Mouse (Mus musculus): ENCODE data around the gene Fxyd4. TPM values are rescaled to one million over a fixed set of nuclear protein-coding genes. Genes with fewer than 3 reads are reported as not detected.

Gene Fxyd4
- polyA plus RNA-seq (2016; fragmentation: Nextera tagmentation; extraction: Ambion mirVana): 0.72 and 0.73 TPM in 2 replicates

GRCm38 (mm10) chr6:117937222-117937932 is at the start of gene Fxyd4:
Gene Fxyd4 (minus strand): TSS chr6:117937692.
- Histone ChIP-seq H3K9me3 (replicated peaks) (no peaks in the 10 kb centered on the region), H3K4me3 (no peak within 1 kb of the TSS), H3K27ac (no peak within 1 kb of the TSS), H3K9ac (no peak within 1 kb of the TSS), H3K36me3 (no peaks in the 10 kb centered on the region), H3K4me2 (no peak within 1 kb of the TSS), H3K27me3 (replicated peaks) (no peaks in the 10 kb centered on the region), H3K4me1 (peaks cover 2% of the 10 kb centered on the region; the same call in 1 of the 2 replicates)
- WGBS (ENCODE audit: insufficient replicate concordance): 55% methylated on average over 10 of the region's 10 CpGs
- ATAC-seq: no peak

GRCm38 (mm10) chr6:117987173-117987572 is 49.7 kb upstream of the Fxyd4 start:
- no peak overlapping the region for H3K27ac ChIP-seq
- no peak overlapping the region for H3K9ac ChIP-seq
- no peak overlapping the region for H3K4me2 ChIP-seq
- no peaks in the 10 kb centered on the region for H3K36me3 ChIP-seq
- ATAC-seq: no peak
- H3K9me3 ChIP-seq (replicated peaks): no peaks in the 10 kb centered on the region
- H3K27me3 ChIP-seq (replicated peaks): no peaks in the 10 kb centered on the region; the same call in 1 of the 2 replicates
- 40% methylated on average over 5 of the region's 5 CpGs for WGBS (ENCODE audit: insufficient replicate concordance)
- no peak overlapping the region for H3K4me3 ChIP-seq
- no peaks in the 10 kb centered on the region for H3K4me1 ChIP-seq

- H3K27ac ChIP-seq: no peak overlapping the region
- H3K36me3 ChIP-seq: no peaks in the 10 kb centered on the region
- no peaks in the 10 kb centered on the region for H3K27me3 ChIP-seq (replicated peaks)
- H3K9ac ChIP-seq: no peak overlapping the region
- no peak overlapping the region for H3K4me3 ChIP-seq
- no peak for ATAC-seq
- H3K4me1 ChIP-seq: no peaks in the 10 kb centered on the region
- H3K4me2 ChIP-seq: no peak overlapping the region
- H3K9me3 ChIP-seq (replicated peaks): peaks cover 10% of the 10 kb centered on the region
- whole genome bisulfite sequencing (ENCODE audit: insufficient replicate concordance): 30% methylated on average over 9 of the region's 9 CpGs
Measured at GRCm38 (mm10) chr6:117966729-117967128, 29.2 kb upstream of the Fxyd4 start.

GRCm38 (mm10) chr6:117963201-117963600 is 25.7 kb upstream of the Fxyd4 start:
- Histone ChIP-seq H3K4me3 (no peak overlapping the region), H3K27me3 (replicated peaks) (no peaks in the 10 kb centered on the region), H3K9ac (no peak overlapping the region), H3K4me2 (no peak overlapping the region), H3K9me3 (replicated peaks) (peaks cover 10% of the 10 kb centered on the region), H3K36me3 (no peaks in the 10 kb centered on the region), H3K27ac (no peak overlapping the region), H3K4me1 (no peaks in the 10 kb centered on the region)
- no peak for ATAC-seq
- 59% methylated on average over 3 of the region's 3 CpGs for WGBS (ENCODE audit: insufficient replicate concordance)

GRCm38 (mm10) chr6:117956851-117957501 is 19.5 kb upstream of the Fxyd4 start:
- H3K27ac ChIP-seq: no peak overlapping the region
- H3K27me3 ChIP-seq (replicated peaks): no peaks in the 10 kb centered on the region
- H3K9ac ChIP-seq: no peak overlapping the region
- no peak overlapping the region for H3K4me3 ChIP-seq
- no peak for ATAC-seq
- peak overlapping the region; percentile 28; the same call in 1 of the 2 replicates for H3K4me2 ChIP-seq
- H3K36me3 ChIP-seq: no peaks in the 10 kb centered on the region
- no peaks in the 10 kb centered on the region for H3K9me3 ChIP-seq (replicated peaks)
- H3K4me1 ChIP-seq: peaks cover 9% of the 10 kb centered on the region
- 18% methylated on average over 14 of the region's 14 CpGs for WGBS (ENCODE audit: insufficient replicate concordance)

GRCm38 (mm10) chr6:117956161-117956560 is 18.7 kb upstream of the Fxyd4 start:
- Histone ChIP-seq H3K27me3 (replicated peaks) (no peaks in the 10 kb centered on the region), H3K4me1 (peaks cover 9% of the 10 kb centered on the region), H3K4me3 (no peak overlapping the region), H3K9ac (no peak overlapping the region), H3K27ac (no peak overlapping the region), H3K4me2 (no peak overlapping the region), H3K9me3 (replicated peaks) (no peaks in the 10 kb centered on the region), H3K36me3 (no peaks in the 10 kb centered on the region)
- WGBS (ENCODE audit: insufficient replicate concordance): 60% methylated on average over 6 of the region's 6 CpGs
- no peak for ATAC-seq

GRCm38 (mm10) chr6:117952330-117952729 is 14.8 kb upstream of the Fxyd4 start:
- H3K9ac ChIP-seq: no peak overlapping the region
- no peaks in the 10 kb centered on the region for H3K9me3 ChIP-seq (replicated peaks)
- no peak overlapping the region for H3K4me2 ChIP-seq
- peaks cover 8% of the 10 kb centered on the region for H3K4me1 ChIP-seq
- no peaks in the 10 kb centered on the region for H3K27me3 ChIP-seq (replicated peaks)
- WGBS (ENCODE audit: insufficient replicate concordance): 56% methylated on average over 4 of the region's 4 CpGs
- no peak overlapping the region for H3K4me3 ChIP-seq
- no peak for ATAC-seq
- no peak overlapping the region for H3K27ac ChIP-seq
- H3K36me3 ChIP-seq: no peaks in the 10 kb centered on the region

GRCm38 (mm10) chr6:117943899-117944298 is 6.4 kb upstream of the Fxyd4 start:
- Histone ChIP-seq H3K4me3 (no peak overlapping the region), H3K27ac (no peak overlapping the region), H3K36me3 (no peaks in the 10 kb centered on the region), H3K9ac (no peak overlapping the region), H3K27me3 (replicated peaks) (no peaks in the 10 kb centered on the region), H3K4me2 (no peak overlapping the region), H3K4me1 (no peaks in the 10 kb centered on the region), H3K9me3 (replicated peaks) (no peaks in the 10 kb centered on the region)
- 65% methylated on average over 2 of the region's 2 CpGs for WGBS (ENCODE audit: insufficient replicate concordance)
- no peak for ATAC-seq

GRCm38 (mm10) chr6:117942769-117943168 is 5.3 kb upstream of the Fxyd4 start:
- Histone ChIP-seq H3K4me2 (no peak overlapping the region), H3K36me3 (no peaks in the 10 kb centered on the region), H3K4me3 (no peak overlapping the region), H3K9me3 (replicated peaks) (no peaks in the 10 kb centered on the region), H3K9ac (no peak overlapping the region), H3K27me3 (replicated peaks) (no peaks in the 10 kb centered on the region), H3K4me1 (no peaks in the 10 kb centered on the region), H3K27ac (no peak overlapping the region)
- 71% methylated on average over 10 of the region's 10 CpGs for WGBS (ENCODE audit: insufficient replicate concordance)
- no peak for ATAC-seq

GRCm38 (mm10) chr6:117938951-117939350 is 1.5 kb upstream of the Fxyd4 start:
- H3K9me3 ChIP-seq (replicated peaks): no peaks in the 10 kb centered on the region
- no peak overlapping the region for H3K4me3 ChIP-seq
- no peaks in the 10 kb centered on the region for H3K27me3 ChIP-seq (replicated peaks)
- WGBS (ENCODE audit: insufficient replicate concordance): 78% methylated on average over 10 of the region's 10 CpGs
- H3K4me1 ChIP-seq: no peaks in the 10 kb centered on the region
- no peak overlapping the region for H3K4me2 ChIP-seq
- ATAC-seq: no peak
- no peak overlapping the region for H3K27ac ChIP-seq
- no peaks in the 10 kb centered on the region for H3K36me3 ChIP-seq
- no peak overlapping the region for H3K9ac ChIP-seq

GRCm38 (mm10) chr6:117935681-117936612 is 1.5 kb downstream of the Fxyd4 start:
- H3K27me3 ChIP-seq (replicated peaks): no peaks in the 10 kb centered on the region
- ATAC-seq: no peak
- H3K4me3 ChIP-seq: no peak overlapping the region
- H3K9ac ChIP-seq: no peak overlapping the region
- H3K9me3 ChIP-seq (replicated peaks): no peaks in the 10 kb centered on the region
- H3K4me2 ChIP-seq: no peak overlapping the region
- H3K27ac ChIP-seq: no peak overlapping the region
- H3K36me3 ChIP-seq: no peaks in the 10 kb centered on the region
- 54% methylated on average over 14 of the region's 14 CpGs for WGBS (ENCODE audit: insufficient replicate concordance)
- peaks cover 9% of the 10 kb centered on the region; the same call in 1 of the 2 replicates for H3K4me1 ChIP-seq

- Histone ChIP-seq H3K27me3 (replicated peaks) (no peaks in the 10 kb centered on the region), H3K36me3 (peaks cover 12% of the 10 kb centered on the region), H3K9me3 (replicated peaks) (no peaks in the 10 kb centered on the region), H3K9ac (no peak overlapping the region), H3K4me2 (no peak overlapping the region), H3K4me3 (no peak overlapping the region), H3K27ac (no peak overlapping the region), H3K4me1 (peaks cover 9% of the 10 kb centered on the region; the same call in 1 of the 2 replicates)
- 82% methylated on average over 6 of the region's 6 CpGs for WGBS (ENCODE audit: insufficient replicate concordance)
- no peak for ATAC-seq
Measured at GRCm38 (mm10) chr6:117934301-117934700, 3.2 kb downstream of the Fxyd4 start.
